9 mouse cellular contexts compared by ENCODE assay signal in the genomic region with DNA sequence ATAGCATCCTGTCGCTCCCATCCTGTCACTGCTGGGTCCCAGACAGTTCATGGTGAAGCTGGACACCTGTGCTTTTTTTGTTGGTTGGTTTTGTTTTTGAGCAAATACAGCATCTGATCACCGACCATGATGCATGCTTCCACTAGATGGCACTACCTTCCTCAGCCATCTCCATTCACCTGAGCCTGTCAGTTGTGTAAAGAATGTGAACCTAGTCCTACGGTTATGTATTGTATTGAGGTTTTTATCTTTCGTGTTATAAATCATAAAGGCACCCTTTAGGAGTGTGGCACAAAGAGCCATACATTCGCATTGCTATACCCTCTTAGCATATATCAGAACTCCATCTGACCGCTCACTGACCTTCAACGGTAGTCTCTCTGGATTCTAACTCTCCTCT. TPM values are rescaled to one million over a fixed set of nuclear protein-coding genes. Genes with fewer than 3 reads are reported as not detected.
DNase-seq lines count a peak whose midpoint lies in the region; ATAC-seq lines count a peak whose summit lies in the region.
"Had no signal": no experiment of that assay in that cellular context is flagged by ENCODE, and none has a peak within 500 bp of the region (broad histone marks: within the 10 kb centered on the region; RNA-seq: fewer than 3 reads in every experiment).

No protein-coding gene starts in this region.

- no peak overlapping the region for H3K4me3 ChIP-seq in forebrain, embryonic 13.5 days
- no peak overlapping the region for H3K4me3 ChIP-seq in neural tube, embryonic 12.5 days
- H3K4me3 ChIP-seq: myocyte had no signal

- 0 out of 2 replicates have a peak, but pooled peaks cover 4% of the 10 kb centered on the region for H3K36me3 ChIP-seq in forebrain, embryonic 13.5 days (ENCODE audit: poor library complexity, severe bottlenecking)
- no peaks in the 10 kb centered on the region; the same call in 1 of the 2 replicates for H3K36me3 ChIP-seq in neural tube, embryonic 12.5 days

- no peak overlapping the region for H3K9ac ChIP-seq in forebrain, embryonic 13.5 days
- H3K9ac ChIP-seq in neural tube, embryonic 12.5 days, result no peak overlapping the region

- no peak overlapping the region for H3K4me2 ChIP-seq in forebrain, embryonic 13.5 days
- H3K4me2 ChIP-seq in neural tube, embryonic 12.5 days (replicated peaks), result no peak overlapping the region

- peaks cover 14% of the 10 kb centered on the region for H3K4me1 ChIP-seq in forebrain, embryonic 13.5 days
- 0 out of 2 replicates have a peak, but pooled peaks cover 2% of the 10 kb centered on the region for H3K4me1 ChIP-seq in neural tube, embryonic 12.5 days

- no peaks in the 10 kb centered on the region for H3K9me3 ChIP-seq in forebrain, embryonic 13.5 days (replicated peaks)
- H3K9me3 ChIP-seq in neural tube, embryonic 12.5 days, result no peaks in the 10 kb centered on the region

- intact Hi-C loops in left cerebral cortex, postnatal 25 days (cut with DNase I), result loop anchor here (2.0 to 10.0 kb wide), 3 partner anchors 57 to 593 kb away; no protein-coding TSS in a partner anchor
- intact Hi-C loops in left cerebral cortex, postnatal 14 days (cut with DNase I), result loop anchor here (2.0 to 5.0 kb wide), 3 partner anchors 57 to 135 kb away; no protein-coding TSS in a partner anchor

- DNase-seq in left cerebral cortex, postnatal 25 days (ENCODE audit: low spot score in 2 of 2), result peak; percentile 38 to 54
- no peak for DNase-seq in left cerebral cortex, postnatal 14 days (ENCODE audit: low spot score in 2 of 2)
- peak; percentile 49 to 58 for DNase-seq in cerebellum, adult 18-20 months
- DNase-seq in frontal cortex, postnatal 25 days (ENCODE audit: low spot score in 2 of 2), result no peak
- DNase-seq in left cerebral cortex, adult 8-10 months (ENCODE audit: low spot score in 2 of 2), result no peak

- H3K27me3 ChIP-seq in forebrain, embryonic 13.5 days, result no peaks in the 10 kb centered on the region
- H3K27me3 ChIP-seq in neural tube, embryonic 12.5 days (replicated peaks), result no peaks in the 10 kb centered on the region

- H3K27ac ChIP-seq in forebrain, embryonic 13.5 days, result no peak overlapping the region
- no peak overlapping the region for H3K27ac ChIP-seq in neural tube, embryonic 12.5 days

- 53% methylated on average over 7 of the region's 7 CpGs for WGBS in forebrain, embryonic 13.5 days
- 57% methylated on average over 7 of the region's 7 CpGs for WGBS in neural tube, embryonic 12.5 days

- ATAC-seq in forebrain, embryonic 13.5 days, result peak; percentile 31
- ATAC-seq in neural tube, embryonic 12.5 days (ENCODE audit: low FRiP score, low read depth), result peak; percentile 48

RNA-seq across cellular contexts. Expression of a gene that starts 49.9 kb away (rescaled TPM):
- total RNA-seq in left cerebral cortex, postnatal 25 days (2021), result 100 to 1,000 TPM; 250 to 273 TPM
- 100 to 1,000 TPM; 163 to 207 TPM for total RNA-seq in left cerebral cortex, postnatal 14 days (2021)
- 2.0 and 2.9 TPM in 2 replicates for polyA plus RNA-seq in forebrain, embryonic 13.5 days (2015; fragmentation: Nextera tagmentation; extraction: Ambion mirVana)
- polyA plus RNA-seq in neural tube, embryonic 12.5 days (2016; fragmentation: Nextera tagmentation; extraction: Ambion mirVana), result 167 and 171 TPM in 2 replicates
- 100 to 1,000 TPM; 191 to 219 (median 203) TPM for total RNA-seq in left cerebral cortex, adult 8-10 months (2022)
- polyA plus RNA-seq: large intestine, adult 2 months; myocyte had no signal

Comparison
In these comparisons a context has a peak if more than half of its experiments do, and no peak if none do; other contexts are left out.
1. DNase-seq: peak in left cerebral cortex, postnatal 25 days (2 of 2) and cerebellum, adult 18-20 months (2 of 2); none in left cerebral cortex, postnatal 14 days (0 of 2), frontal cortex, postnatal 25 days (0 of 2) and left cerebral cortex, adult 8-10 months (0 of 2).